Mouse (Mus musculus) G1E (cell line): Measurements from ENCODE around the gene Msmo1. TPM values are rescaled to one million over a fixed set of nuclear protein-coding genes. Genes with fewer than 3 reads are reported as not detected.

Source experiments
- ATAC-seq: 2 replicates; pipeline ENCODE4 v1.8.0; 2016; ENCODE audit warnings: mild to moderate bottlenecking; ENCODE audit not compliant: insufficient number of reproducible peaks, poor library complexity, low FRiP score, severe bottlenecking; ENCODE audit errors: extremely low read depth
- DNase-seq: peaks from one replicate; pipeline ENCODE4 v3.0.0; 2012; ENCODE audit warnings: low spot score
- H3K27me3 ChIP-seq: 2 replicates; pipeline ENCODE4 v1.6.1; 2012; ENCODE audit warnings: mild to moderate bottlenecking, low read length, inconsistent platforms; ENCODE audit not compliant: insufficient read depth
- H3K36me3 ChIP-seq: replicated peaks from 2 replicates; pipeline ENCODE3; 2012; ENCODE audit warnings: mild to moderate bottlenecking, inconsistent platforms
- H3K4me1 ChIP-seq: 2 replicates; pipeline ENCODE4 v1.6.1; 2012; ENCODE audit warnings: low read depth, low read length, inconsistent platforms, mixed read lengths; ENCODE audit not compliant: insufficient read depth
- H3K4me3 ChIP-seq: 2 replicates; pipeline ENCODE4 v1.5.1; 2012; ENCODE audit warnings: low read depth, mild to moderate bottlenecking, inconsistent platforms, low read length, moderate library complexity, mixed read lengths
- H3K9me3 ChIP-seq: replicated peaks from 2 replicates; pipeline ENCODE4 v1.6.1; 2012; ENCODE audit warnings: inconsistent platforms
- CTCF ChIP-seq: IDR thresholded peaks from 2 replicates; pipeline ENCODE4 v1.5.1; 2012; ENCODE audit warnings: low read depth, low read length, inconsistent platforms, mixed read lengths
- GATA1 ChIP-seq: IDR thresholded peaks from 2 replicates; pipeline ENCODE4 v1.6.1; 2012; ENCODE audit warnings: borderline replicate concordance, low read length, inconsistent platforms, mixed read lengths
- GATA2 ChIP-seq: IDR thresholded peaks from 2 replicates; pipeline ENCODE4 v1.6.1; 2012; ENCODE audit warnings: low read depth, low read length, inconsistent platforms, borderline replicate concordance
- POLR2AphosphoS5 ChIP-seq: IDR thresholded peaks from 2 replicates; pipeline ENCODE4 v1.6.1; 2012; ENCODE audit warnings: low read depth, low read length, inconsistent platforms; ENCODE audit not compliant: insufficient replicate concordance
- TAL1 ChIP-seq: conservative IDR thresholded peaks from 2 replicates; pipeline ENCODE4 v1.6.1; 2012; ENCODE audit warnings: low read depth, low read length, inconsistent platforms, mixed read lengths
- polyA plus RNA-seq: library from polyadenylated mRNA; stranded (reverse); fragments of >175 nt; gene quantifications from 2 replicates; pipeline ENCODE4 v1.2.3, GENCODE M21; 2012
- total RNA-seq, 2 experiments: library from RNA; stranded (forward) in 1 of 2; stranded (reverse) in 1 of 2; fragments of 200-1000 nt in 1 of 2; fragments of >200 nt in 1 of 2; fragmentation: Nextera tagmentation in 1 of 2; gene quantifications; 2 replicates each; pipeline ENCODE4 v1.2.3; 2014 to 2017

Msmo1 gene
- total and polyA plus RNA-seq, 3 experiments: 3.7 to 571 (median 139) TPM

- Histone ChIP-seq H3K4me3 (no peak overlapping the region), H3K4me1 (no peaks in the 10 kb centered on the region), H3K9me3 (no peaks in the 10 kb centered on the region), H3K27me3 (no peaks in the 10 kb centered on the region; the same call in 1 of the 2 replicates), H3K36me3 (no peaks in the 10 kb centered on the region)
- DNase-seq (no peak), ATAC-seq (no peak)
- TF ChIP-seq GATA1 (no peak), CTCF (no peak), POLR2AphosphoS5 (no peak), TAL1 (no peak), GATA2 (no peak)
These were observed 30.4 kb downstream of the Msmo1 start for GRCm38 (mm10) chr8:64703191-64703590.

GRCm38 (mm10) chr8:64692651-64693201 lies 40.9 kb downstream of the Msmo1 start, which contains the start of gene Cpe:
Gene Cpe (minus strand): TSS chr8:64693054.
- DNase-seq (no peak), ATAC-seq (no peak)
- Histone ChIP-seq H3K4me3 (no peak within 1 kb of the TSS), H3K9me3 (no peaks in the 10 kb centered on the region), H3K27me3 (peaks cover 14% of the 10 kb centered on the region), H3K36me3 (no peaks in the 10 kb centered on the region), H3K4me1 (no peaks in the 10 kb centered on the region)
- TF ChIP-seq CTCF: no peak
- TF ChIP-seq GATA1: no peak
- TF ChIP-seq POLR2AphosphoS5: no peak
- TF ChIP-seq GATA2: no peak
- no peak for TF ChIP-seq TAL1

- Histone ChIP-seq H3K4me3 (no peak overlapping the region), H3K9me3 (no peaks in the 10 kb centered on the region), H3K27me3 (peaks cover 14% of the 10 kb centered on the region), H3K36me3 (no peaks in the 10 kb centered on the region), H3K4me1 (no peaks in the 10 kb centered on the region)
- DNase-seq (no peak), ATAC-seq (no peak)
- TF ChIP-seq TAL1: no peak
These were observed 41.8 kb downstream of the Msmo1 start for GRCm38 (mm10) chr8:64691591-64692401.

- DNase-seq: no peak
- ATAC-seq: no peak
- TF ChIP-seq CTCF (no peak), GATA2 (no peak), TAL1 (no peak), POLR2AphosphoS5 (no peak), GATA1 (no peak)
- H3K27me3 ChIP-seq: peaks cover 14% of the 10 kb centered on the region
- H3K9me3 ChIP-seq: no peaks in the 10 kb centered on the region
- no peaks in the 10 kb centered on the region for H3K4me1 ChIP-seq
- H3K4me3 ChIP-seq: no peak overlapping the region
- H3K36me3 ChIP-seq: no peaks in the 10 kb centered on the region
These were observed 42.7 kb downstream of the Msmo1 start for GRCm38 (mm10) chr8:64690845-64691244.

GRCm38 (mm10) chr8:64690306-64690705 lies 43.3 kb downstream of the Msmo1 start:
- TF ChIP-seq TAL1: no peak
- no peak for TF ChIP-seq GATA1
- H3K36me3 ChIP-seq: no peaks in the 10 kb centered on the region
- DNase-seq (no peak), ATAC-seq (no peak)
- H3K27me3 ChIP-seq: peaks cover 14% of the 10 kb centered on the region
- no peak overlapping the region for H3K4me3 ChIP-seq
- no peaks in the 10 kb centered on the region for H3K9me3 ChIP-seq
- no peaks in the 10 kb centered on the region for H3K4me1 ChIP-seq

GRCm38 (mm10) chr8:64688741-64689140 lies 44.9 kb downstream of the Msmo1 start:
- Histone ChIP-seq H3K4me1 (no peaks in the 10 kb centered on the region), H3K4me3 (no peak overlapping the region), H3K27me3 (peaks cover 12% of the 10 kb centered on the region), H3K9me3 (no peaks in the 10 kb centered on the region), H3K36me3 (no peaks in the 10 kb centered on the region)
- ATAC-seq (no peak), DNase-seq (no peak)
- no peak for TF ChIP-seq CTCF
- no peak for TF ChIP-seq GATA2
- TF ChIP-seq GATA1: no peak
- no peak for TF ChIP-seq POLR2AphosphoS5
- TF ChIP-seq TAL1: no peak
